Mouse (Mus musculus) liver, adult 2 months (tissue): Measurements from ENCODE around the gene Tk1. TPM values are rescaled to one million over a fixed set of nuclear protein-coding genes. Genes with fewer than 3 reads are reported as not detected.

Experiments used
- DNase-seq: peaks from one replicate; pipeline ENCODE4 v3.0.0-alpha.2; 2011; ENCODE audit warnings: low read depth, low spot score; ENCODE audit errors: extremely low read depth
- H3K27ac ChIP-seq: fragments of 200-500 bp; replicated peaks from 2 replicates; pipeline ENCODE4 v1.5.1; 2012; ENCODE audit warnings: low read depth, mild to moderate bottlenecking, control low read depth, inconsistent platforms, low read length; ENCODE audit not compliant: insufficient read depth
- H3K27me3 ChIP-seq: fragments of 200-500 bp; 2 replicates; pipeline ENCODE4 v1.6.1; 2012; ENCODE audit warnings: mild to moderate bottlenecking, moderate library complexity, low read length, inconsistent platforms; ENCODE audit not compliant: control insufficient read depth, insufficient read depth
- H3K36me3 ChIP-seq: fragments of 200-500 bp; 2 replicates; pipeline ENCODE4 v1.6.1; 2012; ENCODE audit warnings: low read length, inconsistent platforms; ENCODE audit not compliant: control insufficient read depth, insufficient read depth
- H3K4me1 ChIP-seq: fragments of 200-500 bp; 2 replicates; pipeline ENCODE4 v1.6.1; 2011; ENCODE audit warnings: low read length; ENCODE audit not compliant: control insufficient read depth, insufficient read depth
- H3K4me3 ChIP-seq: fragments of 200-500 bp; 2 replicates; pipeline ENCODE4 v1.5.1; 2011; ENCODE audit warnings: low read depth, mild to moderate bottlenecking, control low read depth, low read length, moderate library complexity; ENCODE audit not compliant: insufficient read depth
- H3K79me2 ChIP-seq: fragments of 200-500 bp; 2 replicates; pipeline ENCODE4 v1.6.1; 2012; ENCODE audit warnings: inconsistent platforms, mild to moderate bottlenecking, low read length, moderate library complexity; ENCODE audit not compliant: control insufficient read depth, insufficient read depth
- H3K9ac ChIP-seq: fragments of 200-500 bp; 2 replicates; pipeline ENCODE4 v1.6.1; 2012; ENCODE audit warnings: low read depth, mild to moderate bottlenecking, control low read depth, inconsistent platforms, low read length
- CTCF ChIP-seq: fragments of 200-500 bp; IDR thresholded peaks from 2 replicates; pipeline ENCODE4 v1.5.1; 2011; ENCODE audit warnings: low read depth, low read length, control low read depth
- POLR2A ChIP-seq: fragments of 200-500 bp; IDR thresholded peaks from 2 replicates; pipeline ENCODE4 v1.6.1; 2011; ENCODE audit warnings: low read length, control low read depth; ENCODE audit not compliant: insufficient read depth; ENCODE audit errors: extremely low read depth
- WGBS: fragments of 180-500 bp; shearing (Covaris S2); methylation state at CpG from one replicate; pipeline ENCODE4 v1.1.7; 2018; 5-methylcytosine and 5-hydroxymethylcytosine counted together
- polyA plus RNA-seq: library from polyadenylated mRNA; depleted of rRNA; stranded (reverse); fragments of >200 nt; gene quantifications from 2 replicates; pipeline ENCODE4 v1.2.3, GENCODE M21; 2012
- total RNA-seq: library from RNA; depleted of rRNA; stranded (reverse); fragments of >200 nt; gene quantifications from 2 replicates; pipeline ENCODE4 v1.2.3, GENCODE M21; 2014

The Tk1 gene
- total and polyA plus RNA-seq, 2 experiments = 45.6 to 56.9 TPM

DNA sequence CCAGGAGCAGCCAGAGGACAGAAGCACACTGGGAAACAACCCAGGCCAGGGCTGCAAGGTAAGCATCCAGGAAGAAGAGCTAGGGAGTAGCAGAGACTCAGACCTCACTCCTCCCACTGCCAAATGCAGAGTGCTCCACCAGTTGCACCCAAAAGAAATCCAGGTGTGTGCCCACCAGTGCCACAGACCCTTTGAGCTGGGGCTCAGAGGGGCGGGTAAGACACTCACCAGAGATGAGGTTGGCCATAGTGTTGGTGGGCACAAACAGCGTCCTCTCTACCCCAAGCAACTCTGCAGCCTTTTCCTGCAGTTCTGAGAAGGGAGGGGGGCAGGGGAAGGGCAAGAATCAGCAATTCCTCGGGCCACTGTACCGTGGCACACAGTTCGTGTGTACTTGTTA, 45.5 kb upstream of the Tk1 start:
- H3K27me3 ChIP-seq = no peaks in the 10 kb centered on the region
- no peaks in the 10 kb centered on the region for H3K79me2 ChIP-seq
- H3K9ac ChIP-seq = no peak overlapping the region
- H3K4me3 ChIP-seq = no peak overlapping the region
- no peaks in the 10 kb centered on the region for H3K36me3 ChIP-seq
- no peak overlapping the region for H3K27ac ChIP-seq
- 87% methylated on average over 5 of the region's 5 CpGs for WGBS
- DNase-seq = no peak
- H3K4me1 ChIP-seq = peaks cover 12% of the 10 kb centered on the region; the same call in 1 of the 2 replicates
- TF ChIP-seq CTCF (no peak), POLR2A (no peak)

DNA sequence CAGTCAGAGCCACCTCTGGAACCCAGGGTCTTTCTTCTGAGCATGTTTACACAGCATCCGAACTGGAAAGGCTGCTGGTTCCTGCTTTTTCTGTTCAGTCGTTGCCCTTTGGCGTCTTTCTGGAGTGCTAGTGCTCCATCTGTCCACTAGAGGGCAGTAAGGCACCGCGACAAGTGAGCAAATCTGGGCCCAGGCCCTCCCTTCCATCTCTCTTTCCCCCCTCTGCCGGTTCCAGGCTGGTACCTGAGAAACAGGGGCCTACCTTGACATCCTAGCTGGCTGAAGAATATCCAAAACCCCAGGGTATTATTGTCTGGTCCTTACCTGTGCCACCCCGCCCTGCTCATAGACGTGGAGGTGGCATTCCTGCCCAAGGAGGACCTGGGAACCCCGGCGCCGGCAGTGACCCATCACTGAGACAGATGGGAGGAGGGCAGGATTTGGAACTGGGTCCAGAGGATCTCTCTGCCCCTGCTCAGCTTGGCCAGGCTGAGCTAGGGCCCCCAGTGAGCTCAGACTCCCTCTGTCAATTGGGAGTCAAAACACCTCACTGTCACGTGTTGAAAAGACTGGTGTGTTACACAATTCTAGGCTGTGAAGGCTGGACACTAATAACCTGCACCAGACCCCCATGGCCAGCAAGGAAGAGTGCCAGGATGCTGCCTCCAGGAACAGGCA, 44.9 kb upstream of the Tk1 start:
- peaks cover 12% of the 10 kb centered on the region; the same call in 1 of the 2 replicates for H3K4me1 ChIP-seq
- no peaks in the 10 kb centered on the region for H3K27me3 ChIP-seq
- no peak overlapping the region for H3K27ac ChIP-seq
- TF ChIP-seq CTCF (peak; percentile 96), POLR2A (no peak)
- H3K79me2 ChIP-seq = no peaks in the 10 kb centered on the region
- 41% methylated on average over 12 of the region's 12 CpGs for WGBS
- no peaks in the 10 kb centered on the region for H3K36me3 ChIP-seq
- DNase-seq = peak; percentile 39
- H3K4me3 ChIP-seq = no peak overlapping the region
- H3K9ac ChIP-seq = no peak overlapping the region

- Histone ChIP-seq H3K79me2 (no peaks in the 10 kb centered on the region), H3K27me3 (no peaks in the 10 kb centered on the region), H3K4me3 (no peak overlapping the region), H3K36me3 (no peaks in the 10 kb centered on the region), H3K4me1 (0 out of 2 replicates have a peak, but pooled peaks cover 1% of the 10 kb centered on the region), H3K9ac (no peak overlapping the region), H3K27ac (no peak overlapping the region)
- DNase-seq = no peak
- WGBS = 85% methylated on average over 6 of the region's 6 CpGs
- no peak for TF ChIP-seq POLR2A
- TF ChIP-seq CTCF = no peak
Observed at GRCm38 (mm10) chr11:117865988-117866387, 40.1 kb upstream of the Tk1 start.

DNA sequence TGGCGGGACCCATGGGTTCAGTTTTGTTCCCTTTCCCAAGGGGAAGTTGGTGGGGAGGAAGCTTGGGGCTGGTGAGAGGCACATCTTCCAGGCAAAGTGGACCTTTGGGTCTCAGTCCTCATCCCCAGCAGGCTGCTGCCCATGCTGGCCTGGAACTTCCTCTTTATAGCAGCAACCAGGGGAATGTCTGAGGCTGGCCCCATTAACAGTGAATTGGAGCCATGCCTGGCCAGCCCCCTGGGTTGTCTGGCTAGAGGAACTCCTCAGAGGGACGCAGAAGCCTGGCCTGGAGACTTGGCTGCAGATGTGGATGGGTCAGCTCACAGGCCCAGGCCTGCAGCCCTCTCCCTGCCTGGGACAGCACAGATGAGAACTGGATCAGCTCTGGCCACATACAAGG, 38.9 kb upstream of the Tk1 start:
- no peak overlapping the region for H3K9ac ChIP-seq
- no peaks in the 10 kb centered on the region for H3K36me3 ChIP-seq
- H3K27ac ChIP-seq = no peak overlapping the region
- peaks cover 4% of the 10 kb centered on the region; the same call in 1 of the 2 replicates for H3K27me3 ChIP-seq
- no peaks in the 10 kb centered on the region for H3K4me1 ChIP-seq
- H3K4me3 ChIP-seq = no peak overlapping the region
- WGBS = 75% methylated on average over 2 of the region's 2 CpGs
- TF ChIP-seq POLR2A (no peak), CTCF (no peak)
- no peaks in the 10 kb centered on the region for H3K79me2 ChIP-seq
- no peak for DNase-seq

DNA sequence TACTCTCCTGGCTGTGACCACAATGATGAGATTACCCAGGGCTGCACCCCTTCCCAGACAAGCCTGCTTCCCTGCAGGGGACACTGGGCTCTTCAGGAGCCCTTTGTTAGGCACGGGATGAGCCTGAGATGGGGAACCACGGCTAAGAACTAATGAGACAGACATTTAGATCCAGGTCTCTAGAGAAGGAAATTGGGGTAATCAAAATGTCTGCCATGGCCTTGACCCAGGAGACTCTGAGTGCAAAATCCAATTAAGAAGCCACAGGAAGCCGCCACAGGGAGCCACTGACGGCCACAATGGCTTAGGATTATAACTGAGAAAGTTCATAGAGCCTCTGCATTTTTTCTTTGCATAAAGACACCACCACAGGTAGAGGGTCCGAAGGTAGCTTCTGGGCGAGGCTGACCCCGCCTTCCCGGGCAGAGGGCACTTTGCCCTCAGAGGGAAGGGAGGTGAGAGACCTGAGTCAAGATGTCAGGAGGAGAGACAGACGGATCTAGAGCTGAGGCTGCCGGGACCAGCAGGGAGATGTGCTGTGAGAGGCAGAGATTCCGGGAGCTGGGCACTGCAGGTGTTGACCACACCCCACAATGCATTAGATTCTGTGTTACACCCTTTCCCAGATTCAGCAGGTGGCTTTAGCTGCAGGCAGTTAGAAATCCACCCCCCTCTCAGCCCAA, 37.4 kb upstream of the Tk1 start:
- no peak overlapping the region for H3K9ac ChIP-seq
- H3K4me3 ChIP-seq = no peak overlapping the region
- WGBS = 61% methylated on average over 11 of the region's 11 CpGs
- no peaks in the 10 kb centered on the region for H3K4me1 ChIP-seq
- peaks cover 4% of the 10 kb centered on the region; the same call in 1 of the 2 replicates for H3K27me3 ChIP-seq
- H3K36me3 ChIP-seq = no peaks in the 10 kb centered on the region
- H3K79me2 ChIP-seq = no peaks in the 10 kb centered on the region
- DNase-seq = no peak
- TF ChIP-seq CTCF = no peak
- no peak for TF ChIP-seq POLR2A
- no peak overlapping the region for H3K27ac ChIP-seq

DNA sequence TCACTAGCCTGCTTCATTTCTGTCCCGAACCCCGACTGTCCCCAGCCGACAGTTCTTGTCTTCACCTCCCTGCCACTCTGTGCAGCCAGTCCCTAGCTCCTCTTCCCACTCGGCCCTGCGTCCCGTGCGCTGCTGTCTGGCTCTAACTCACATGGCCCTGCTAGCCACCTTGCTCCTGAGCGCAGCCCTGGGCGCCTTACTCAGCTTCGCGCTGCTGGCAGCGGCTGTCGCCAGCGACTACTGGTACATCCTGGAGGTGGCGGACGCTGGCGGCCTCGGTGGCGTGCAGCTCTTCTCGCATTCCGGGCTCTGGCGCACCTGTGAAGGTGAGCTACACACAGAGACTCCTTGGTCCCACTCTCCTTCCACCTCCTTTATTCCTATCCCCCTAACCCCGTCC, 34.7 kb upstream of the Tk1 start, which contains the start of gene Tmem235:
Tmem235 (plus strand) TSS at position 152 of the 400 bp plus-strand sequence.
- Histone ChIP-seq H3K27ac (no peak within 1 kb of the TSS), H3K27me3 (peaks cover 4% of the 10 kb centered on the region; the same call in 1 of the 2 replicates), H3K4me3 (no peak within 1 kb of the TSS), H3K36me3 (no peaks in the 10 kb centered on the region), H3K9ac (no peak within 1 kb of the TSS), H3K4me1 (no peaks in the 10 kb centered on the region), H3K79me2 (no peaks in the 10 kb centered on the region)
- DNase-seq = no peak
- TF ChIP-seq CTCF = no peak
- no peak for TF ChIP-seq POLR2A
- 15% methylated on average over 23 of the region's 23 CpGs for WGBS
